In the genomic region with DNA sequence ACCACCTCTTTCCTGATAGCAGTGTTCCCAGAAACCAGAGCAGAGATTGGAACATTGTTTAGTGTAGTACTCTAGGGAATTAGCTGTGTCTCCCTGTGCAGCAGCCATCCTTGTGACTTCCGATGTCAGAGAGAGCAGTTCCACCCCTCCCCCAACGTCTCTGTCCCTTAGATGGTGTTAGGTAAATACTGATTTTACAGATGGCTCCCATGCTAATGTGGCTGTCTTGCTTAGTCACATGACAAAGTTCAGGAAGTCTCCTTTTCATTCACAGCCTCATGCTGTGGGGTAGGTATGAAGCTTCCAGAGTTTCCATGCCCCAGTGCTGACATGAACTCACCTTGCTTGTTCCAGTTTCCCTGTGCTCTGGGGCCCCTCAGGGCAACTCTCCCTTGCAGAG, we compare ENCODE assay signal across 21 mouse cellular contexts. TPM values are rescaled to one million over a fixed set of nuclear protein-coding genes. Genes with fewer than 3 reads are reported as not detected.
DNase-seq lines count a peak whose midpoint lies in the region; ATAC-seq lines count a peak whose summit lies in the region.
"Had no signal": no experiment of that assay in that cellular context is flagged by ENCODE, and none has a peak within 500 bp of the region (broad histone marks: within the 10 kb centered on the region; RNA-seq: fewer than 3 reads in every experiment).

No protein-coding gene starts in this region.

- H3K4me2 ChIP-seq in hindbrain, embryonic 13.5 days = no peak overlapping the region
- H3K4me2 ChIP-seq in neural tube, embryonic 13.5 days = no peak overlapping the region
- no peak overlapping the region for H3K4me2 ChIP-seq in neural tube, embryonic 15.5 days
- H3K4me2 ChIP-seq: embryonic facial prominence, embryonic 12.5 days; forebrain, embryonic 13.5 days; kidney, embryonic 15.5 days; lung, embryonic 14.5 days had no signal

- H3K4me3 ChIP-seq in hindbrain, embryonic 13.5 days = no peak overlapping the region
- H3K4me3 ChIP-seq in hindbrain, embryonic 10.5 days = no peak overlapping the region
- no peak overlapping the region for H3K4me3 ChIP-seq in neural tube, embryonic 13.5 days
- H3K4me3 ChIP-seq in neural tube, embryonic 15.5 days (replicated peaks) = no peak overlapping the region
- H3K4me3 ChIP-seq: embryonic facial prominence, embryonic 12.5 days; forebrain, embryonic 13.5 days; kidney, embryonic 15.5 days had no signal

- H3K4me1 ChIP-seq in hindbrain, embryonic 13.5 days (replicated peaks) = peaks cover 14% of the 10 kb centered on the region
- H3K4me1 ChIP-seq in hindbrain, embryonic 10.5 days (replicated peaks) = peaks cover 19% of the 10 kb centered on the region; the same call in 1 of the 2 replicates
- H3K4me1 ChIP-seq in neural tube, embryonic 13.5 days (replicated peaks) = peaks cover 14% of the 10 kb centered on the region; the same call in 1 of the 2 replicates
- H3K4me1 ChIP-seq in neural tube, embryonic 15.5 days = peaks cover 13% of the 10 kb centered on the region; the same call in 1 of the 2 replicates
- H3K4me1 ChIP-seq: kidney, embryonic 15.5 days had no signal

- no peak for DNase-seq in hindbrain, embryonic 10.5 days (ENCODE audit: low spot score)
- peak; percentile 60 for DNase-seq in MN1 (ENCODE audit: low spot score)
- peak; percentile 47 for DNase-seq in yolk sac, embryonic 10.5 days (ENCODE audit: low spot score)
- DNase-seq in left cerebral cortex, postnatal 10 days (ENCODE audit: extremely low spot score in 1 of 2, low spot score in 2 of 2) = no peak
- DNase-seq: adrenal gland, adult 2 months; cerebellum, adult 18-20 months; cerebellum, postnatal 14 days; gastrocnemius, postnatal 14 days; kidney, adult 11 months; layer of hippocampus, adult 9-11 months; lung, embryonic 14.5 days; right cerebral cortex, postnatal 25 days; thymus, postnatal 25 days had no signal

- H3K9ac ChIP-seq in hindbrain, embryonic 13.5 days = 0 out of 2 replicates have a peak overlapping the region, but pooled peaks have one; percentile 6
- H3K9ac ChIP-seq in neural tube, embryonic 13.5 days = no peak overlapping the region
- H3K9ac ChIP-seq in neural tube, embryonic 15.5 days (replicated peaks) = no peak overlapping the region
- H3K9ac ChIP-seq: embryonic facial prominence, embryonic 12.5 days; forebrain, embryonic 13.5 days; kidney, embryonic 15.5 days; liver, embryonic 14.5 days; lung, embryonic 14.5 days had no signal

- H3K9me3 ChIP-seq in hindbrain, embryonic 13.5 days = no peaks in the 10 kb centered on the region
- no peaks in the 10 kb centered on the region for H3K9me3 ChIP-seq in hindbrain, embryonic 10.5 days
- no peaks in the 10 kb centered on the region for H3K9me3 ChIP-seq in neural tube, embryonic 13.5 days
- no peaks in the 10 kb centered on the region for H3K9me3 ChIP-seq in neural tube, embryonic 15.5 days (replicated peaks)
- H3K9me3 ChIP-seq: embryonic facial prominence, embryonic 12.5 days; forebrain, embryonic 13.5 days; kidney, embryonic 15.5 days had no signal

- no peak for ATAC-seq in hindbrain, embryonic 13.5 days (ENCODE audit: low FRiP score)
- peak; percentile 19; the same call in 1 of the 2 replicates for ATAC-seq in neural tube, embryonic 13.5 days (ENCODE audit: low read depth)
- no peak for ATAC-seq in neural tube, embryonic 15.5 days (ENCODE audit: low FRiP score)
- ATAC-seq: forebrain, embryonic 13.5 days had no signal

- H3K27me3 ChIP-seq in hindbrain, embryonic 13.5 days = no peaks in the 10 kb centered on the region
- H3K27me3 ChIP-seq in hindbrain, embryonic 10.5 days (ENCODE audit: insufficient read depth, poor library complexity, severe bottlenecking) = no peaks in the 10 kb centered on the region
- H3K27me3 ChIP-seq in neural tube, embryonic 13.5 days = no peaks in the 10 kb centered on the region
- H3K27me3 ChIP-seq in neural tube, embryonic 15.5 days (replicated peaks) = no peaks in the 10 kb centered on the region
- H3K27me3 ChIP-seq: embryonic facial prominence, embryonic 12.5 days; forebrain, embryonic 13.5 days; kidney, embryonic 15.5 days had no signal

- 34% methylated on average over 2 of the region's 2 CpGs for WGBS in hindbrain, embryonic 13.5 days
- WGBS in hindbrain, embryonic 10.5 days = 34% methylated on average over 2 of the region's 2 CpGs
- 25% methylated on average over 2 of the region's 2 CpGs for whole genome bisulfite sequencing in neural tube, embryonic 13.5 days
- 26% methylated on average over 2 of the region's 2 CpGs for WGBS in neural tube, embryonic 15.5 days

- 0 out of 2 replicates have a peak overlapping the region, but pooled peaks have one; percentile 23 for H3K27ac ChIP-seq in hindbrain, embryonic 13.5 days
- H3K27ac ChIP-seq in hindbrain, embryonic 10.5 days = no peak overlapping the region
- H3K27ac ChIP-seq in neural tube, embryonic 13.5 days (replicated peaks) = no peak overlapping the region
- H3K27ac ChIP-seq in neural tube, embryonic 15.5 days (replicated peaks) = no peak overlapping the region
- H3K27ac ChIP-seq: embryonic facial prominence, embryonic 12.5 days; kidney, embryonic 15.5 days; liver, embryonic 14.5 days had no signal

- H3K36me3 ChIP-seq in hindbrain, embryonic 13.5 days = peaks cover 70% of the 10 kb centered on the region
- peaks cover 86% of the 10 kb centered on the region for H3K36me3 ChIP-seq in hindbrain, embryonic 10.5 days
- H3K36me3 ChIP-seq in neural tube, embryonic 13.5 days = peaks cover 69% of the 10 kb centered on the region
- H3K36me3 ChIP-seq in neural tube, embryonic 15.5 days = peaks cover 42% of the 10 kb centered on the region

- intact Hi-C loops in left cerebral cortex, postnatal 10 days (cut with DNase I) = no loop called here

RNA-seq across cellular contexts. Expression of gene Zbtb24, which starts 10.3 kb away (rescaled TPM):
- polyA plus RNA-seq in hindbrain, embryonic 13.5 days (2015; fragmentation: Nextera tagmentation; extraction: Ambion mirVana) = 20.5 and 21.6 TPM in 2 replicates
- 18.6 TPM in 2 replicates for polyA plus RNA-seq in hindbrain, embryonic 10.5 days (2016; fragmentation: Nextera tagmentation; extraction: Ambion mirVana)
- polyA plus RNA-seq in neural tube, embryonic 13.5 days (2015; fragmentation: Nextera tagmentation; extraction: Ambion mirVana) = 19.3 and 21.6 TPM in 2 replicates
- 17.7 and 17.9 TPM in 2 replicates for polyA plus RNA-seq in neural tube, embryonic 15.5 days (2015; fragmentation: Nextera tagmentation; extraction: Ambion mirVana)
- 10 to 100 TPM; 16.3 to 17.0 TPM for total RNA-seq in left cerebral cortex, postnatal 10 days (2021)

RNA-seq across cellular contexts. Expression of gene Mical1, which starts 15.6 kb away (rescaled TPM):
- 27.9 and 29.6 TPM in 2 replicates for polyA plus RNA-seq in hindbrain, embryonic 13.5 days (2015; fragmentation: Nextera tagmentation; extraction: Ambion mirVana)
- polyA plus RNA-seq in hindbrain, embryonic 10.5 days (2016; fragmentation: Nextera tagmentation; extraction: Ambion mirVana) = 48.1 and 51.3 TPM in 2 replicates
- polyA plus RNA-seq in neural tube, embryonic 13.5 days (2015; fragmentation: Nextera tagmentation; extraction: Ambion mirVana) = 35.3 and 36.0 TPM in 2 replicates
- polyA plus RNA-seq in neural tube, embryonic 15.5 days (2015; fragmentation: Nextera tagmentation; extraction: Ambion mirVana) = 22.7 and 29.6 TPM in 2 replicates
- total RNA-seq in left cerebral cortex, postnatal 10 days (2021) = 10 to 100 TPM; 32.7 to 36.5 TPM

RNA-seq across cellular contexts. Expression of gene Smpd2, which starts 29.7 kb away (rescaled TPM):
- 31.6 and 39.4 TPM in 2 replicates for polyA plus RNA-seq in hindbrain, embryonic 13.5 days (2015; fragmentation: Nextera tagmentation; extraction: Ambion mirVana)
- polyA plus RNA-seq in hindbrain, embryonic 10.5 days (2016; fragmentation: Nextera tagmentation; extraction: Ambion mirVana) = 57.8 and 59.7 TPM in 2 replicates
- 28.4 and 33.8 TPM in 2 replicates for polyA plus RNA-seq in neural tube, embryonic 13.5 days (2015; fragmentation: Nextera tagmentation; extraction: Ambion mirVana)
- polyA plus RNA-seq in neural tube, embryonic 15.5 days (2015; fragmentation: Nextera tagmentation; extraction: Ambion mirVana) = 37.6 and 42.4 TPM in 2 replicates
- total RNA-seq in left cerebral cortex, postnatal 10 days (2021) = 10 to 100 TPM; 17.2 to 18.8 TPM

RNA-seq across cellular contexts. Expression of gene Ppil6, which starts 29.7 kb away (rescaled TPM):
- polyA plus RNA-seq in hindbrain, embryonic 13.5 days (2015; fragmentation: Nextera tagmentation; extraction: Ambion mirVana) = 2.7 and 4.6 TPM in 2 replicates
- polyA plus RNA-seq in hindbrain, embryonic 10.5 days (2016; fragmentation: Nextera tagmentation; extraction: Ambion mirVana) = 1.1 and 1.2 TPM in 2 replicates
- 1.9 and 2.3 TPM in 2 replicates for polyA plus RNA-seq in neural tube, embryonic 13.5 days (2015; fragmentation: Nextera tagmentation; extraction: Ambion mirVana)
- polyA plus RNA-seq in neural tube, embryonic 15.5 days (2015; fragmentation: Nextera tagmentation; extraction: Ambion mirVana) = 4.2 and 4.6 TPM in 2 replicates
- total RNA-seq in left cerebral cortex, postnatal 10 days (2021) = 1 to 10 TPM; 6.2 to 7.3 TPM
- total RNA-seq: gastrocnemius, postnatal 14 days had no signal
- polyA plus RNA-seq: liver, embryonic 14.5 days; spleen, adult 2 months had no signal

RNA-seq across cellular contexts. Expression of gene Cd164, which starts 58.7 kb away (rescaled TPM):
- polyA plus RNA-seq in hindbrain, embryonic 13.5 days (2015; fragmentation: Nextera tagmentation; extraction: Ambion mirVana) = 55.9 and 62.1 TPM in 2 replicates
- 87.6 and 110 TPM in 2 replicates for polyA plus RNA-seq in hindbrain, embryonic 10.5 days (2016; fragmentation: Nextera tagmentation; extraction: Ambion mirVana)
- polyA plus RNA-seq in neural tube, embryonic 13.5 days (2015; fragmentation: Nextera tagmentation; extraction: Ambion mirVana) = 63.5 and 71.8 TPM in 2 replicates
- polyA plus RNA-seq in neural tube, embryonic 15.5 days (2015; fragmentation: Nextera tagmentation; extraction: Ambion mirVana) = 49.9 and 78.2 TPM in 2 replicates
- total RNA-seq in left cerebral cortex, postnatal 10 days (2021) = 10 to 100 TPM; 43.7 to 53.2 TPM

Comparison
In these comparisons a context has a peak if more than half of its experiments do, and no peak if none do; other contexts are left out.
1. DNase-seq: peak in MN1 (single experiment) and yolk sac, embryonic 10.5 days (single experiment); none in hindbrain, embryonic 10.5 days (single experiment) and left cerebral cortex, postnatal 10 days (0 of 2).